Mouse (Mus musculus): ENCODE measurements around the gene Olfr1360.
"Not testable (repeated sequence)": the region's sequence is repeated elsewhere in the genome, so short reads cannot be mapped to it uniquely, and the experiment has no call there.

DNA sequence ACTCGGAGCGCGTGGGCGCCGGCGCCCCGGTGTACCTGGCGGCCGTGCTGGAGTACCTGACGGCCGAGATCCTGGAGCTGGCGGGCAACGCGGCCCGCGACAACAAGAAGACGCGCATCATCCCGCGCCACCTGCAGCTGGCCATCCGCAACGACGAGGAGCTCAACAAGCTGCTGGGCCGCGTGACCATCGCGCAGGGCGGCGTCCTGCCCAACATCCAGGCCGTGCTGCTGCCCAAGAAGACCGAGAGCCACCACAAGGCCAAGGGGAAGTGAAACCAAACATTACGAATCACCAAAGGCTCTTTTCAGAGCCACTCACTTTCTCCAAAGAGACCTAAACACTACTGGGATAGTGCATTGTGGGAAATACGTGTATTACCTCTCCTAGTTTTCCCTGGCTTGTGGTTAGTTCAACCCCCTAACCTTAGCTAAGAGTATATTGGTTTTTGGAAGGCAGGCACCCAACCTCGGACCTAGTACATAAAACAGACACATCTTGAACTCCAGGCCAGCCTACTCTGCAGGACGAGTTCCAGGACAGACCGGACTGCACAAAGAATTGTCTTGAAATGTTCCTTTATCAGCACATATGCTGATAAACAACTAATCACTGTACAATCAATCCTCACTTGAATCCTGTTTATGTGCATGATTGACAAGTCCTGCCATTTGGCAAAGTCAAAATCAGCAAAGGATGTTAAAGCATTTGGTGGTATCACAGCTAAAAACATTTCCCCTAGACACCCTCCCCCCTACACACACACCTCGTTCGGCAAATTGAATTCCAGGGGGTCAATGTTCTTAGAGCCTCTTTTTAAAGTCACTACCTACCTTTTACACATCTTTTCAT is 39.6 kb upstream of the Olfr1360 start:
- TF ChIP-seq POLR2A (IDR thresholded peaks at IDR 0.05; ENCODE audit: control insufficient read depth, extremely low read depth, insufficient read depth, low read length, poor library complexity): 0 out of 2 replicates have a peak, but pooled peaks have one; percentile 30
- not testable (repeated sequence) for TF ChIP-seq CTCF (IDR thresholded peaks at IDR 0.05; ENCODE audit: borderline replicate concordance, control insufficient read depth, extremely low read depth, insufficient read depth, low read length, poor library complexity)

Measured in thymus, adult 2 months (tissue).